Mouse (Mus musculus): ENCODE data around the gene Pkdcc. TPM values are rescaled to one million over a fixed set of nuclear protein-coding genes. Genes with fewer than 3 reads are reported as not detected.

The Pkdcc gene
- polyA plus RNA-seq, 1 experiment = 69.8 TPM

DNA sequence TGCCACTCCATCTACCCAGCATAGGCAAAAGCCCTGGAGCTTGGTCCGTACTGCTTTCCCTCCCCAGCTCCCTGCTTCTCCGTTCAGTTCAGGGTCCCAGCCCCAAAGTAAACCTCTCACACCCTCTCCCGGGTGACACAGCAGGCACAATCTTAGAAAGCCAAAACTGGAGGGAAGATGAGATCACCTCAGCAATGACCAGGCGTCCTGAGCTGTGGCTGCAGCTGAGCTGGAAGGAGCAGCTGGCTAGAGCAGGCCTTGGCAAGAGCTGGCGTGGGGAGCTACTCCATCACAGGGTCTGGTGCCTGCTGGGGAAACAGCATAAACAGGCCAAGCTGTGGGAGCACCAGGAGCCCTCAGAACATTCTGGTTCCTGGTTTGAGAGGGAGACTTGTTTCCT lies 4.6 kb upstream of the Pkdcc start:
- WGBS = 71% methylated on average over 5 of the region's 5 CpGs
- no peak for DNase-seq (ENCODE audit: low read depth, low spot score)

DNA sequence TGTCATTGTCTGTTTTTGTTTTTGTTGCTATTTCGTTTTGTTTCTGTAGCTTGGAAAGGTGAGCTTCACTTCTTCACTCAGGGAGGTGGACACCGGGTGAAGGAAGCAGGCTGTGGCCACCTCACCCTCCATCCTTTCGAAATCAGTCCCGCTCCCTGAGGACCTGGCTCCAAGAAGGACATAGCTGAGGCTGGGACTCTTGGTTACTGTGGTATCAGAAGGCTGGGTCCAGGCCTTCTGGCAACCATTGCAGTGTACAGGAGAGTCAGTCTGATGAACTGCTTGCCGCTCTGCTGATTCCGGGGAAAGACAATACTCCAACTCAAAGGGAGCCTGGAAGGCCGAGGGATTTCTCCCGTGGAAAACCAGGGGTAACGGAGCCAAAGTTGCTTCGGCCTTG lies 3.9 kb upstream of the Pkdcc start:
- 96% methylated on average over 10 of the region's 10 CpGs for WGBS
- no peak for DNase-seq (ENCODE audit: low read depth, low spot score)

DNA sequence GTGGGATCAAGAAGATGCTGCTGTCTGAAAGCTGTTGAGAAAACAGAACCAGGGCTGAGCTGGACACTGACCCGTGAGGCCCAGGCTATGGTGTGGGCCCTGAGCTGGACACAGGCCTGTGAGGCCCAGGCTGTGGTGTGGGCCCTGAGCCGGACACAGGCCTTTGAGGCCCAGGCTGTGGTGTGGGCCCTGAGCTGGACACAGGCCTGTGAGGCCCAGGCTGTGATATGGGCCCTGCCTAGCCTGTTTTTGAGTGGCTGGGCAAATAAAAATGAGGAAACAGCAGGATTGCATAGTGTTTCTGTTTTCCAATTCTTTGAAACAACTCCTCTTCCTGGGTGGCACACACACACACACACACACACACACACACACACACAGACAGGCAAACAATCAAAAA lies 2.7 kb upstream of the Pkdcc start:
- 78% methylated on average over 2 of the region's 2 CpGs for WGBS

DNA sequence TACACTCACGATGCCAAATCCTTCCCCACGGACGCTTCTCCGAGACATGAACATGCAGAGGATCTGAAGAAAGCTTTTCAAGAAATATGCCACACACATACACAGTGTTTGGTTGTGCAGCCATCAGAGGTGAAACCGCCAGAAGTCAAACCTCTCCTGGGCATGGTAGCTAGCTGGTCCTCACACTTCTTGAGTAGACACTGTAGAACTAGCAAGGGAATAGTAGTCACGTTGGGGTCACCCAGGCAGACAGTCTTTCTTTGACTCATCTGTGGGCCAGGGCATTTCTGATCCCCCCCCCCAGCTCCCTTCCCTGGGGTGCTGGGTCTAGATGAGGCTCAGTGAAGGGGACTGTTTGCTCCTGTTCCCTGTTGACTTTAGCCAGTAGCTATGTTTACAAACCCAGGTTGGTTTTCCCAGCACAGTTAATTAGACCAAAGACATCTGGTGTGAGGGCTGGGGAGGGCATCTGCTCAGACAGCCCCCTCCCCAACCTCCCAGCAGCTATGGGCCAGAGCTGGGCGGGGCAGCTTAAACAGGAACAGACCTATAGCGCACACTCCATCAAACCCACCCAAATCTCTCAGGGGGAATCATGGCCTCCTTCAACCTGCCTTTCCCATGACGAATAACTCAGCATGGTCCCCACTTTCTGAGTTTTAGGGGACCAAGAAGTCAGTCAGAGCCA lies 1.7 kb upstream of the Pkdcc start:
- DNase-seq (ENCODE audit: low read depth, low spot score) = no peak
- WGBS = 89% methylated on average over 9 of the region's 9 CpGs

More for the DNA sequence above, 2.7 kb upstream of the Pkdcc start:
- DNase-seq (ENCODE audit: low read depth, low spot score) = no peak

DNA sequence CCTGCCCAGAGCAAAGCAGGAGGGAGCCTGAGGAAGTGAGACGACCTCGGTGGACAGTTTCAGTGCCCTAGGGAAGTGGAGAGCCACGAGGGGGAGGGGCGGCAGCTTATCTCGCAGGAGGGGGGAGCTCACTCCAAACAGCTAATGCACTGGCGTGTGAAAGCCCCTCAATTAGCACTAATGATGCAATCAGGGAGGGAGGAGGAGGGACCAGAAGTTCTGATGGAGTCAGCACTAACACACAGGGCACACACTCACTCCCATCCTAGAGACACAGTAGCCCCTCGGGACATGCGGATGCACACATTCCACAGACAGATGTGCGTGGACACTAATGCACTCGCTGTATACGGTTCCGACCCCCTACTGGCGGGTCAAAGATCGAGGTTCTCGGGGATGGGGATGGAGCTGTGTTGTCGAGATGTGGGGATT lies 915 bp upstream of the Pkdcc start:
- DNase-seq (ENCODE audit: low read depth, low spot score) = no peak
- WGBS = 3% methylated on average over 16 of the region's 16 CpGs

DNA sequence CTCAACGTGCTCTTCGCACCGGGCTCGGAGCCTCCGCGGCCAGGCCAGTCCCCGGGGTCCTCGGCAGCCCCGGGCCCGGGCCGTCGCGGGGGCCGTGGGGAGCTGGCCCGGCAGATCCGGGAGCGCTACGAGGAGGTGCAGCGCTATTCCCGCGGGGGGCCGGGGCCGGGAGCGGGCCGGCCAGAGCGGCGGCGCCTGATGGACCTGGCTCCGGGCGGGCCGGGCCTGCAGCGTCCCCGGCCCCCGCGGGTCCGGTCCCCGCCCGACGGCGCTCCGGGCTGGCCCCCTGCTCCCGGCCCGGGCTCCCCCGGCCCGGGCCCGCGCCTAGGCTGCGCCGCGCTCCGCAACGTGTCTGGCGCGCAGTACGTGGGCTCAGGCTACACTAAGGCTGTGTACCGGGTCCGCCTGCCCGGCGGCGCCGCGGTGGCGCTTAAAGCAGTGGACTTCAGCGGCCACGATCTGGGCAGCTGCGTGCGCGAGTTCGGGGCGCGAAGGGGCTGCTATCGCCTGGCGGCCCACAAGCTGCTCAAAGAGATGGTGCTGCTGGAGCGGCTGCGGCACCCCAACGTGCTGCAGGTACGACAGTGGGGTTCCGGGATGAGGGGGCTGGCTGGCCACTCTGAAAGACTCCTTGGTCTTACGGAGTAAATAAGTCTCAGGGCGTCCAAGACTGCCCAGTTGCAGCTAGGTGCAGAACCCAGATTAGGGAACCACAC lies 595 bp downstream of the Pkdcc start:
- DNase-seq (ENCODE audit: low read depth, low spot score) = no peak

DNA sequence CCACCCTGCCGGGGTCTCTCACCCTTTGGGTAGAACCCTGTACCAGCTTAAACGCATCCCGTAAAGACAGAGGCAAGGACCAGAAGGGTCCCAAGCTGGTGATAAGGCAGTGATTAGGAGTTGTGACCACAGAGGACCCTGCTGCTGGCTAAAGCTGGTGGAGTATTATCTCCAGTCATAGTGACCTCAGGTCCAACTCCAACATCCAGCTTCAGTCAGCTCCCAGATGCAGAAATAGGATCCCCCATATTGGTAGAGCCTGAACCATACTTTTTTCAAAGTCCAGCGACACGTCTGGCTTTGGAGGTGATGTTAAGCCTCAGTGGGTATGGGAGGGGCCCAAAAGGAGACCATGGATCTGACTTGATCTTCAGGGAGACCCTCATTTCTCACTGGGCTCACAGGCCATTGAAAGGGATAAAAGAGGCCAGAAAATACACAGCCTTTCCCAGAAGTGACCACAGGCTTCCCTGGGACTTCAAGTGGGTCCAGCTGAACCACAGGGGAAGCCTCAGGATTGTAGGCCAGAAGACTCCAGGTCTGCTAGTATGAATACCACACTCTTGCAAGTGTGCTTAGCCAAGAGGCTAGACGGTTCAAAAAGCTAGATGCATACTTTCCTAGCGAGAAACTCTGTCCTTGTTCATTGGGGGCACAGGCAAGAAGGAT lies 1.3 kb downstream of the Pkdcc start:
- WGBS = 19% methylated on average over 7 of the region's 7 CpGs
- no peak for DNase-seq (ENCODE audit: low read depth, low spot score)

More for the DNA sequence above, 595 bp downstream of the Pkdcc start:
- WGBS = 1% methylated on average over 80 of the region's 80 CpGs

DNA sequence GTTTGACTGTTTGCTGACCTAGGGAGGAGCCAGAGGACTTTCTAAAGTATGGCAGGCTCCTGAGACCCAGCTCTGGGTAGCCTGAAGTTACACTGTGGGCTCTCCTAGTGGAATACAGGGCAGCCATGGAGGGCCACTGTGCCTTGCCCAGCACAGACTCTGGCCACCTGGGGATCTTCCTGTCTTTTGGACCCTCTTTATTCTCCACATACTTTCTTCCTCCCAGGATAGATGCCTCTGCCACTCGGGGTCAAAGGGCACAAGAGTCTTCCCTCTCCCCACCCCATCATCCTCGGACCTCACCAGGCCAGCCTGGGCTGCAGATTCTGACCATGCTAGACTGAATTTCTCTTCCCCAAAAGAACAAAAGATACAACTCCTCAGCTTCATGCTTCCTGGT lies 3.1 kb downstream of the Pkdcc start:
- DNase-seq (ENCODE audit: low read depth, low spot score) = no peak
- 30% methylated on average over 2 of the region's 2 CpGs for WGBS

DNA sequence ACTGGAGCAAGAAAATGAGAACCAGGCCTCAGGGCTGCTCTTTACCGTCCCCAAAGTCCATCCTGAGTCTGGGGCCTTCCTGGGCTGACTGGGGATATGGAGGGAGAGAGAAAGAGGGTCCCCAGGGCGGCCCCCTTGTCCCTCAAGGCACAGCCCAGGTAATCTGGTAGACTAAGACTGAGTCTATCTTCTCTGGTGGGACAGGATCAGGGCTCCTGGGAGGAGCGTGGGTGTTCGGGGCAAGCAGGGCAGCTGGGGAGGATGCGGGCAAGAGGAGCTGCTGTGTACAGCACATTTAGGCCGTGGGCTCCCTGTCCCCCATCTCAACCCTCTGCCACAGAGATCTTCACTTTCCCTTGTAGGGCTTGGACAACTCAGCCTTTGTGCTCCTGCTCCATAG lies 3.6 kb downstream of the Pkdcc start:
- DNase-seq (ENCODE audit: low read depth, low spot score) = no peak
- WGBS = 69% methylated on average over 6 of the region's 6 CpGs

DNA sequence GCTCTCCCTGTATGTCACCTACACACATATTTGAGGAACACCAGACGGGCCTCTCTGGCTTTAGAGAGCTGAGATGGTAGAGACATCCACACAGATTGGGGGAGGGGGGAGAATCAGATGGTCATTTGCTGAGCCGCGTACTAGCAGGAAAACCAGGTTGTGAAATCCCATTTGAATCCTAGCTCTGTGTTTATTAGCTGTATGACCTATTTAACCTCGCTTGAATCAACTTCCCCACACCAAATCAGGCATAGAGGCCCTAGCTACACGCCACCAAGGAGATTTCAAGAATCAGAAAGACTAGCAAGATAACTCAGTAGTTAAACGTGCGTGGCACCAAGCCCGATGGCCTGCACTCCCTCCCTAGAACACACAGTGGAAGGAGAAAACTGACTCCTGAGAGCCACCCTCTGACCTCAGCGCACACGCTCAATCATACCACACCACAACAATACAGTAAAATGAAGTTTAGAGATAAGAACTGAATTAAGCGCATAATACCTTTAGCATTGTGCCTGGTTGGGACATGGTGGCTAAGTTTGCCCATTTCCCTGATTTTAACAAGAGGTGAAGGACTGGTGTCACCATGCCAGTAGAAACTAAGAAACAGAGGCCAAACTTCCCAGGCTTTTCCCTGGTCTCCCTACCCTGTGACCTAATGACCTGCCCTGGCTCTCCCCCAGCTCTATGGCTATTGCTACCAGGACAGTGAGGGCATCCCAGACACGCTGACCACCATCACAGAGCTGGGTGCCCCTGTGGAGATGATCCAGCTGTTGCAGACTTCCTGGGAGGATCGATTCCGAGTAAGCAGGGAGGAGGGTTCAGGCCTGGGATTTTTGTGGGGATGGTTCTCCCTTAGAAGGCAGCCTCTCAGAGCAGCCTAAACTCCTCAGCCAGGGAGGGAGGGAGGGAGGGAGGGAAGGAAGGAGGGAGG lies 4.5 kb downstream of the Pkdcc start:
- WGBS = 25% methylated on average over 14 of the region's 14 CpGs
- DNase-seq (ENCODE audit: low read depth, low spot score) = no peak

DNA sequence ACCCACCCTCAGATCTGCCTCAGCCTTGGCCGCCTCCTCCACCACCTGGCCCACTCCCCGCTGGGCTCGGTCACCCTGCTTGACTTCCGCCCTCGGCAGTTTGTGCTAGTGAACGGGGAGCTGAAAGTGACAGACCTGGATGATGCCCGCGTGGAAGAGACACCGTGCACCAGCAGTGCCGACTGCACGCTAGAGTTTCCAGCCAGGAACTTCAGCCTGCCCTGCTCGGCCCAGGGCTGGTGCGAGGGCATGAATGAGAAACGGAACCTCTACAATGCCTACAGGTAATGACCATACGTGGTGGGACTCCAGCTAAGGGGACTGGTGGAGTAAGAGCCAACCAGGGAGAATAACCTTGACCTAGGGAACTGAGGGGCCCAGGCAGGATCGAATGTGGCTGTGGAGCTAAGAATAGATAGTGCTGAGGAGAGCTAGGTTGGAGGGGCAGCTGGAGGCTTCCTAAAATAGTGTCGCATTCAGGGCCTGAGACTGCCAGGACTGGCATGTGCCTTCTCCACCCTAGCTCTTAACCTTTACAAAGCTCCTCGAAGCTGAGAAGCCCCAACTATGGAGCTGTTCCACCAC lies 6.0 kb downstream of the Pkdcc start:
- DNase-seq (ENCODE audit: low read depth, low spot score) = no peak
- 46% methylated on average over 18 of the region's 18 CpGs for WGBS

DNA sequence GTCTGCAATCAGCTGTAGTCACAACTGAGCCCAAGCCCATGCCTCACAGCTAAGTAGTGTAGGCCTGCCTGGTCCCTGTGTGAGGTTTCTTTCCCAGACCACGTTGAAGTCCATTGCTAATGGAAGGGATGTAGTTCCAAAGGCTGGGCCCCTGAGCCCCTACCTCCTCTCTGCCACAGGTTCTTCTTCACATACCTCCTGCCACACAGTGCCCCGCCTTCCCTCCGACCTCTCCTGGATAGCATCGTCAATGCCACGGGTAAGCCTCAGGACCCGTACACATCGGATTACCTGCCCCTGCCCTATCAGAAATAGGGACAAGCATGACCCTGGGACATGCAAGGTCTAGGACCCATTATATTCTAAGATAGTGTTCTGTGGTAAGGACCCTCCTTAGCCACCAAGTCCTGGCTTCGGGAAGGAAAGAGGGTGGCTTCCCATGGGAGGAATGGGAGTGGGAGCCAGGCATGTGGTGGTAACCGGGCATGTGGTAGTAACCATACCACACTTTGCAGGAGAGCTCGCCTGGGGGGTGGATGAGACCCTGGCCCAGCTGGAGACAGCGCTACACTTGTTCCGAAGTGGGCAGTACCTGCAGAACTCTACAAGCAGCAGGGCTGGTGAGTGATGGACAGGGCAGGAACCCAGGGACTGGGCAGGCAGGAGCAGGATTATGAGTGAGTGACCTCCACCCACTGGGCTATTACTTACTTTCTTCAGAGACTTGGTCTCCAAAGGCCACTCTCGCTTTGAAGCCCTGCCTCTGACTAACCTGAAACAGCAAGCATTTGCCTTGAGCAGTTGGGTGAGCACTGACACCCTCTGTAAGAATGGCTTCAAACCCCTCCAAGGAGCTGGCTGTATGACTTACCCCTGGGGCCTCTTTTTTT lies 6.8 kb downstream of the Pkdcc start:
- no peak for DNase-seq (ENCODE audit: low read depth, low spot score)
- WGBS = 44% methylated on average over 13 of the region's 13 CpGs

DNA sequence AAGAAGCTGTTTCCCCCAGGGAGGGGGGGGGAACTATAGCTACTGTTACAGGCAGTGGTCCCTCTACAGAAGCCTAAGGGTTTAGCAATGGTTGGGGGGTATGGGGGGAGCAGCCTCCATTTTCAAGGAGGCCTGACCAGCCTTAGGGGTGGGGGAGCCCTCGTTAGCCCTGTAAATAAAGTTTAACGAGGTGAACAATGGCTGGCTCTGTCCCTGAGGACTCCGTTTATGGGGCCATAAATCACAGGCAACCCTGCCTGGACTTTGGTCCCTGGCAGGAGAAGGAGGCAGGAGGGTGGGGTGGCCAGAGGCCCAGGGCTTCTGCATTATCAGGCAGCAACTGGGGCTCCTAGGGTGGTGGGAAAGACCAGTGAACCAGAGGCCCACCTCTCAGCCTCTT lies 7.6 kb downstream of the Pkdcc start:
- DNase-seq (ENCODE audit: low read depth, low spot score) = peak; percentile 90
- WGBS = 13% methylated on average over 3 of the region's 3 CpGs

DNA sequence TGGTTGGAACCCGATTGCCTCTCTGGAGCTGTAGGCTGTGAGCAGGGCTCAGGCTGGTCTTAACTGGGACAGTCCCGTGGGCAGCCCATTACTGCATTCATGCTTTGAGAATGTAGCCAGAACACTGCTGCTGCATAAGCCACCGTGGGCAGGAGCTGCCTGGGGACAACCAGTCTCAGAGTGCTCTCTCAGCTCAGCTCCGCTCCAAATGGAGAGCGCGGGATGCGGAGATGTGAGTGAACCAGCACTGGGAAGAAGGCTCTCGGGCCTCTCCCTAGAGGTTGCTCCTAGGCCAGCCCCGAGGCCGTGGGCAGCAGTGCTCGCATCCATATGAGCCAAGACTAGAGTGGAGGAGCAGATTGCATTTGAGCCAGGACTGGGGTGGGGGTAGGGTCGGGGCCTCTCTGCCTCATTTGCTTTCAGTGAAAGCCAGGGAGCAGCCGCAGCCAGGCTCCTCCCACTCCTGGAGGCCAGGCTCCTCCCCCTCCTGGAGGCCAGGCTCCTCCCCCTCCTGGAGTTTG lies 9.4 kb downstream of the Pkdcc start:
- DNase-seq (ENCODE audit: low read depth, low spot score) = no peak
- WGBS = 73% methylated on average over 13 of the region's 13 CpGs

DNA sequence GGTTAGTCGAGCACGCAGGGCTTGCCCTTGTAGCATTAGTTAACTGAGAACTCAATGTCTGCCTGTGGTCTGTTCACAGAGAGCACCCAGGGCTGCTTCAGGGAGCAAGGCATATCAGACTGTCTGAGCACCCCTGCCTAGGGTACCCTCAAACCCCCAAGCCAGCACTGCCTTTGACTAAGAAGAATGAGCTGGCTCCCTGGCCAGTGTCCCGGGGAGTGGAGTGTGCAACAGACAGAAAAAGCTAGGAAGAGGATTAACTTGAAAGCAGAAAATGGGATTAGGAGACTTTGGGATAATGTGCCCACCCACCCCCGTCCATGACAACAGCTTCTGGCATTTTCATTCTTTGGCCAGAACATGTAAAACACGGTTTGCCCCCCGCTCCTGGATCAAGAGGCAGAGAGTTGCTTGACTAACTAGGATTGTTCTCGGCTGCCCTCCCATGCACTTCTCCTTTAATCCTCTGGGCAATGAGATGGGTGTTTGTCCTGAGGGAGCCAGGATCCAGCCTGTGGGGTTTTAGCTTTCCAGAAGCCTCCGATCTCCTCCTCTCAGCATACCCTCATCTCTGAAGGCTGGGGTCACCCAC lies 11.4 kb downstream of the Pkdcc start:
- 85% methylated on average over 8 of the region's 8 CpGs for WGBS
- DNase-seq (ENCODE audit: low read depth, low spot score) = no peak

DNA sequence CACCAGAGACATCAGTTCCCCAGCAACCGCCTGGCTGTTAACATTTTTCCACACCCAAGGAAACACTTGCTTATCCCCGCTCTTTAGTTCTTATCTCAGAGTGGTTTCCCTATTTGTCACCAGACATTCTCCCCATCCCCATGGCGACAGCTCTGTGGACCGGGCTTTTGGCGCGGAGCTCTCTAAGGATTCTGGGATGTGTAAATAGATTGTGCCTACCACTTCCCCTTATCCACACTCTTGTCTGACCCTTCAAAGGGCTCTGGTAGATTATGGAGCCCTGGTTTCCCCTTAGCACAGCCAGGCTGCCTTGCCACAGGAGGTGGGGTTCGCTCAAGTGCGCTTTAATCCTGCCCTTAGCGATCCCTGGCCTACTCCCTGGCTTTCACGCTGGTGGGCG lies 16.3 kb downstream of the Pkdcc start:
- WGBS = 82% methylated on average over 11 of the region's 11 CpGs
- DNase-seq (ENCODE audit: low read depth, low spot score) = no peak

DNA sequence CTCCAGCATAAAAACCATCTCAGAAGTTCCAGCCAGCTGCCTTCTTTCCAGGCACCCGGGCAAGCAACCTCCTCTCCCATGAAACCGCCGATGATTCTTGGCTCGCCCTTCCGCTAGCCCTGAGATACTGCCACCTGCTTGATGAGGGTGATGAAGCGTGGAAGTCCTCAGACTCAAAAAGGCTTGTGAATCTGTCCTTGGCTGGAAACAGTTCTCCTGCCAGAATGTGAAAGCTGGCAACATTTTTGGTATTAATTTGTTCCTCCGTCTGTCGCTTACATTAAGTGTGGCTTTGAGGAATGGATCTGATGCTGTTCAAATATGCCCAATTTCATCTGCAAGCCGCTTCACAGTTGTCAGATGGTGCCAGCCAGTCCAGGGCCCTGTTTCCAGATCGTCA lies 20.1 kb downstream of the Pkdcc start:
- no peak for DNase-seq (ENCODE audit: low read depth, low spot score)
- WGBS = 85% methylated on average over 10 of the region's 10 CpGs

DNA sequence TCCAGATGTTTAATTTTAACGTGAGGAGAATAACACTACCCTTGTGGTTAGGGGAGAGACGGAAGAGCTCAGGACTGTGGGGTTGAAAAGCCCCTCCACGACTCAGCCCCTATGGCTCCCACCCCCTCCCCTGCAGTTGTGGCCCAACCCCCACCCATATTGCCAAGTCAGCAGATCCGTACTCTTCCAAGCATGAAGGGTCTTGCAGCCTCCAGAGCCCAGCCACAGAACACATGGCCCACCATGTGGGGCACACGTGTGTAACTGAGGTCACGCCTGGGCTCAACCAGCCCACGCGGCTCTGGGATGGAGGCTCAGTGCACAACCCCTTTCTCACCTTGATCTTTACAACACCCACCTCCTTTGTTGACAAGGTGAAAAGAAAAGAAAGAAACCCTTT lies 21.1 kb downstream of the Pkdcc start:
- 82% methylated on average over 8 of the region's 8 CpGs for WGBS
- no peak for DNase-seq (ENCODE audit: low read depth, low spot score)

Measured in large intestine, adult 2 months (tissue).